Mouse (Mus musculus) layer of hippocampus, postnatal 10 days (tissue): Measurements from ENCODE around the gene Gm11020. TPM values are rescaled to one million over a fixed set of nuclear protein-coding genes. Genes with fewer than 3 reads are reported as not detected.

Experiments
- DNase-seq, 2 experiments: peaks; one replicate each; pipeline ENCODE4 v3.0.0; 2021; ENCODE audit warnings: low spot score in 2 of 2
- total RNA-seq, 2 experiments: library from RNA; stranded (reverse); gene quantifications; 2 replicates each; pipeline ENCODE4 v1.2.3; 2021

The Gm11020 gene
- total RNA-seq, 2 experiments from 2014 or later, result not detected

DNA sequence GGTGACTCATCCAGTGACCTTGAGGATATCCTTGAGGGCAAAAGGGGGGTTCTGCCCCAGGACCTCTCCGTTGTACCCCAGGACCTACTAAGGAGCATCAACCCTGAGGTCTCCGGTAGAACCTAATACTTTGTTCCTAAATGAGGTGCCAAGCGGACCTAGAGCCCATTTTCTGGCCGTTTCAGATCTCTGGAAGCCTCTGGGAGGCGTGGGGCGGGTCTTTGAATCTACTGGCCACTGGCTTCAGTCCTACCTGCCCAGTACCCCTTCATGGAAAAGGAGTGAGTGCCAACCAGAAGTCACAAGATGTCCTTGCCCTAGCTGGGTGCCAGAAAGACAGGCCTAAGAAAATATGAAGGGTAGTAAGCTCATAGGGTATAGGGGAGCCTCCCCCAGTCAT is 20.3 kb downstream of the Gm11020 start:
- no peak for DNase-seq

DNA sequence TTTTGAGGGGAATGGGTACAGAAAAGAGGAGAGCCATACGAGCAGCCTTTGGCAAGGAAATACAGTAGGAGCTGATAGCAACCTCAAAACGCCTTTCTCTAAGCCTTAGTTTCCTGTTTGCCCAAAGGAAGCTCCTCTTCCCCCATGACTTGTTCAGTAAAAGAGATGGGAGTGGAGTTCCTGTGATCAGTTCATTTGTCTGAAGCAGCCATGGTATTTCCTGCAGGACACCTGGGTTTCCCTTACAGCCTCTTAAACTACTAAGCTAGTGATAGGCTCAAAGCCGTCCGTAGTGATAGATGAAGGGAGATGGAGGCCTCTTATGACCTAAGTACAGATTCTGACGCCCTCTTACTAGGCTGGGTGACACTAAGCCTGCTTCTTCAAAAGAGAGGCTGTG is 21.1 kb downstream of the Gm11020 start:
- DNase-seq, result no peak

DNA sequence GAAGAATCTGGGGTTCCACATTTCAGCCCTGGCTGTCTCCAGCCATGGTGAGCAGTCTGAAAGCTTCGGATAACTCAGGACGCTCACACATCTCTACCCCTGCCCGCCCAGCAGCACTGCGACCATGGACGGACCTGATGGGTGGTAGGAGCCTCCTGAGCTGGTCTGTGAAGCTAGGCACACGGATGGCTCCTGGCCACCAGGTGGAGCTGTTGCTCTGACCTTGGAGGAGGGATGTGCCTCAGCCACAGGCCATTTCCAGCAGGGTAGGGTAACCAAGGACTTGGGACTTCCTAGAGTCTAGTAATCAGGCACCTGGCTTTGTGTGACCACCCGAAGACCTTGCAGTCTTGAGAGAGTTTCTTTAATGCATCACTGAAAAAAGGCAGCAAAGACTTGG is 22.6 kb downstream of the Gm11020 start:
- peak; percentile 88 to 90 for DNase-seq

DNA sequence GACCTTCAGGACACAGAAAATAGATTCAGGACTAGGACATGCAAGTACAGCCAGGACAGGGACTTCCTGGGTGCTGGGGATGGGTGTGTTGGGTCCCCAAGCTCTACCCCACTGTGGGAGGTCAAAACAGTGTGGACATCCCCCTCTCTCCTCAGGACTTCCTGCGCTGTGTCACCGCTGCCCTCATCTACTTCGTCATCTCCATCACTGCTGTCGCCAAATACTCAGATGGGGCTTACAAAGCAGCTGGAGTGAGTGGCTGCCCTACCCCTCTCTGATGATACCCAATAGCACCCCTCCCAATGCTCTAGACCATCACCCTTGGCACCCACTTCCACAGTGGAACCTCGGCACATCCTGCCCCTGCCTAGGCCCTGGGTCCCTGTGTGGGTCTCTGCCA is 23.3 kb downstream of the Gm11020 start:
- no peak for DNase-seq

DNA sequence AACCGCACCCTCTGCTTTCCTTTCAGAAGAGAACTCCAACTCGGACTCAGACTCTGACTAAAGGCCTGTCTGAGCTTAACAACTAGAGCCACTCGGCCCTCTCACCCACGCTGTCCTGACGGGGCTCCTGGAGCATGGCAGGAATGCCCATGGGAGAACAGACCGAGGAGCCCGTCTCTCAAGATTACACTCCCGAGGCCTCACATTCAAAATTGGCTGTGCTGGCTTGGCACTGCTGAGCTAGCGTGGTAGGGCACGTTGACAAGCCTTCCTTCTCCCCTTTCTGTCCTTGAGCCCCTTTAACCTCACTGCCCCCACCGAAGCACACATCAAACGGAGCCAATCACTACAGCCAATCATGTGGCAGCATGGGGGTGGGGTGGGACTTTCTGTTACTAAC is 25.3 kb downstream of the Gm11020 start:
- no peak for DNase-seq

DNA sequence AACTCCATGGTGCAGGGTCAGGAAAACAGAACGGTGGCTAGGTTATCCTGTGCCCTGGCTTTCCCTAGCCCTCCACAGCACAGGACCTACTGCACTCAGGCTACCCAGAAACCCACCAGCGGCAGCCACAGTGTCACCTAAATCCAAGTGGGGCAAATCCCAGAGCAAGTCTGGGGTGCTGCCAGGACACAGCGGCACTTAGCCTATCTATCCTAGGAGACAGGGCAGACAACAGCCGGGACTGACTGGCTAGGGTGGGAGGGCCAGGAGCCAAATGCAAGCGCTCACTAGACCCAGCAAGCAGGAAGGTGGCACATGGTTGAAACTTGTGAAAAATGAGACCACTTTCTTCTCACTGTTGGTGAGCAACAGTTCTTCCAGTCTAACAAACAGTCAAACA is 27.6 kb downstream of the Gm11020 start:
- no peak for DNase-seq

DNA sequence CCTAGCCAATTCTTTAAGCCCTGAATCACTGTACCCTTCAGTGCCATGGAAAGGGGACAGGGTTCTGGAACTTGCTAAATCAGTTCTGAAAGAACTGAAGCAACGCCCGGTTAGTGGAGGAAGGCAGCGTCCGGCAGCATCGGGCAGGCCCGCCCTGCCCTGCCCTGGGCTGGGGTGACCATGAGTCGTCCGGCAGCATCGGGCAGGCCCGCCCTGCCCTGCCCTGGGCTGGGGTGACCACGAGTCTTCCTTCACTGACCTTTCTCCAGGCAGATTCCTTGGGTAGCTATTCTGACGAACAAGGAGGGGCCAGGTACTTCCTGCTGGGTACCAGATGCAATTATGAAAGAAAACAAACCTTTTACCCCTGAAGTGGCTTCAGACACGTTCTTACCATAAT is 28.7 kb downstream of the Gm11020 start:
- DNase-seq, result no peak

DNA sequence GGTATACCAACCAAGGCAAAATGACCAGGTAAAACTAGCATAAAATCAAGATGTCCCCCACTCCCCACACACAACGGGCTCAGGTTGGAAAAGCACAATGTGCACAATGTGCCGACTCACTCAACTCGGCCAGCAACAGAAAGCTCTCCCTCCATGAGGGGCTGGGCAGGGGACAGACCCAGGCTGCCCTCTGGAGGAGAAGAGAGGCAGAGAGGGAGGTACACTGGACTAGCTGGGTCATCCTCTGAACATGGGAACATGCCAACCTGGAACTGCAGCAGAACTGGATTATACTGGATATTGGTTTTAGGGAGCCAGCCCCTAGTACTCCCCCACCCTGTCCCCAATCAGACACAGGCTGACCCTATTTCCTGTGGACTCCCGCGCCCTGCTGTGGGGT is 31.8 kb downstream of the Gm11020 start:
- DNase-seq, result no peak

DNA sequence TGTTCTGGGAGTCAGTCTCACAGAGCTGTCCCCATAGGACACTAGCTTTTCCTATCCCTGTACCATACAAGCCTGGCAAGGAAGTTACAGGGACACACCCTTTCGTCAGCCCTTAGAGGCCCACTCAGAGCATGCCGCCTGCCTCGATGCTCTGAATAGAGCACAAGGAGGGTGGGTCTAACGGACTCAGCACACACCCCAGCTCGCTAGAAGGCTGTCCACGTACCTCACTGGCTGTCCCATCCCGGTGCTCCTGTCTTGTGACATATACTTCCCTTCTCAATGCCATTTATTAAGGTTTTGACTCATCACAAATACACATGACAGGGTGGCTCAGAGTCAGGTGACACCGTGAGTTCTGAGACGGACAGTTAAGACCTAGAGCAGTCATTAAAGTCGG is 33.1 kb downstream of the Gm11020 start:
- no peak for DNase-seq

DNA sequence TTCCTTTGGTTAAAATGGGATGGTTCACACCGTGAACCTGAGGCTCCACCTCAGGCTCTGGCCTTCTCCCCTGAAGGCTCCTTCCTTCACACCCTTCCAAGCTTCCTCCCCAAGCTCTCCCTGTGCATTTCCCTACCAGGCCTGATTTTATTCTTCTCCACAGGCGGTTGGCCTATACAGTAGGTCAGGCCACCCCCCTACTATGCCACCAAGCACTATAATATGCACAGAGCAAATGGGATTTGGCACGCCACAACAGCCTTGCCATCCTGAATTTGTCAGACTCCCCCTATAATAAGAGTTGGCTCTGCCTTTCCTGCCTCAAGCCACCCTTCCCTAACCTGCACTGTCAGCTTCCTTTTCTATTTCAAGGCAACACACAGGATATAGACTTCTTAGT is 37.3 kb downstream of the Gm11020 start:
- no peak for DNase-seq

DNA sequence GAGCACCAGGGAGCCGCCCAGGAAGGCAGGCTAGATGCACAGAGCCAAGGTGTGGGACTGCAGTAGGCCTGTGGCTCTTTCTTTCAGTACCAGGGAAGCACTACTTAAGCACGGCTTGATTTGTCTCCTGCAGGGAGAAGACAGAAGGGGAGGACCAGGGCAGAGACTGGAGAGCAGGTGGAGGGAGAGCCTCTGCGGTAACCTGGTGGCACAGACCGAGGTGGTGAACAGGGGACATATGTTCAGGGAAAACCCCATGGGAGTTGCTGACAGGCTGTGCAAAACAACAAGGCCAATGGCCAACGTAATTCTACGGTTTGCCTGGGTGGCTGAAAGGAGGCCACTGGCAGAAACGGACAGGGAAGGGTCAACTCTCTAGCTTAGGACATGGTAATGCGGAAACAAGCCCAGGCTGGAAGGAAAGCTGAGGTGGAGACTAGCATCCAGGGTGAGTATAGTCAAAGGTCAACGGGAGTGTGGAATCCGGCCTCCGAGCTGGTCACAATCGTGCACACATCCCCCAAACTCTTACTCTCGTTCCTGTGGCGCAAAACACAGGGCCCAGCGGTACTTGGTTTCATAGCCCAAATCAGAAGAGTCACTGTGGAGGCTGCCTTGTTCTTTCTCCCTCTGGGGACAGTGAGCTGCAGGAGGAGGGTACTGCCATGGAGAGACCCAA is 38.5 kb downstream of the Gm11020 start:
- DNase-seq, result no peak

DNA sequence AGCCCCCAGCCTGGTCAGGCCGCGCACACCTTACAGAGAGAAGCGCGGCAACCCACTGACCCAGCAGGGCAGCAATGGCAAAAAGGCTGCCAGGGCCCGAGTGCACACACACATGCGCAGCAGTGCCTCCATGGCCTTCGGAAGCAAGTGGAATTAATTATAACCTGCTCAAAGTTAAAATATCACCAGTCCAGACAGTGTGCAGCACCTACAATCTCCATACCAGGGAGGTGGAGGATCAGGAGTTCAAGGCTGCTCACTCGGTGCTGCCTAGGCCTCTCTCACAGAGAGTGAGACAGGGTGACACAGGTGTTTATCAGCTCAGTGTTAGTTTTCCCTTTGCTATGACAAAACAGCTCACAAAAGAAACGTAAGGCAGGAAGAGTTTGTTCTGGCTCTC is 44.3 kb downstream of the Gm11020 start:
- DNase-seq, result no peak

DNA sequence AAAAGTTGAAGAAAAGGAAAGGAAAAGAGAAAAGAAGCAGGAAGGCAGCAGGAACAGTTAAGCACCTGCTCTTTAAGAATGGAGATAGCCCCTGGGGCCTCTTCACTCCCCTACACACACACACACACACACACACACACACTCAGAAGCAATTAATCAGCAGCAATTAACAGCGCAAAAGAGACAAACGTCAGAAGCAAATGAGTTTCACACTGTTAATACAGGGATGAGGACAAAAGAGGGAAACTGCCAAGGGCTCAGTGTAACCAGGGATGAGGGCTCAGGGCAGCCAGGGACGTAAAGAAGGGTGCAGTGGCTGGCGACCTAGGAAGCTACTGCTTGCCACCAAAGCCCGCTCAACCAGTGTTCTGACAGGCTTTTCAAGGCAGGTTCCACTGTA is 46.0 kb downstream of the Gm11020 start:
- no peak for DNase-seq

DNA sequence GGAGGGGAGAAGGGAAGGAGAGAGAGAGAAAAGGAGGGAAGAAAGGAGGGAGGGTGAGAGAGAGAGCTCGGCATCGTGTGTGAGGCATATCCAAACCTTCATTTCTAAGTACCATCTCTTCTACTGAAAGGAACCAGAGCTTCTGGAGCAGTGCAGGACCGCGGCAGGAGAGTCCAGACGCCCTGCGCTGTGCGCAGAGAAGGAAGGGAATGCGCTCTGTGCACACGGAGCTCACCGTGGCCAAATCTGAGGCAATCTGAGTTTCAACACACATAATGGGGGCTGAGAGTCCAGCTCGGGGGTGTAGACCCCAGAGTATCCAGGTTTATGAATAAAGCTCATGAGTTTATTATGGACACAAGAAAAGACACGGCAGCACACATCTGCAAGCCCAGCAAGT is 48.2 kb downstream of the Gm11020 start:
- no peak for DNase-seq

DNA sequence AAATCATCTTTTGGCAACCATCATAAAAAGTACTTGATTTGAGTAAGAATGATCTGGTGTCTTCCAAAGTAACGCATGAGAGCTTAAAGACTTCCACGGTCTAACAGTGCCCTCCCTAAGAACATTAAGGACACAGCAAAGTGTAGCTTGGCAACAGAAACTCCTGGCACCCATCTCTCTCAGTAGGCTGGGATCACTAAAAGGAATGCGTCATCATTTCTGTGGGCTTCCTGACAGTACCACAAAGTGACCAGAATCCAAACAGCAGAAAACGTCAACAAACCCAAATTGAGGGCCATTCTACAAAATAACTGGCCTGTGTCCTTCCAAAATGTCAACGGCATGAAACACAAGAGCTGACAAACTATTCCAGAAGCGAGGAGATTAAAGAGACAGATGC is 48.7 kb downstream of the Gm11020 start:
- no peak for DNase-seq

DNA sequence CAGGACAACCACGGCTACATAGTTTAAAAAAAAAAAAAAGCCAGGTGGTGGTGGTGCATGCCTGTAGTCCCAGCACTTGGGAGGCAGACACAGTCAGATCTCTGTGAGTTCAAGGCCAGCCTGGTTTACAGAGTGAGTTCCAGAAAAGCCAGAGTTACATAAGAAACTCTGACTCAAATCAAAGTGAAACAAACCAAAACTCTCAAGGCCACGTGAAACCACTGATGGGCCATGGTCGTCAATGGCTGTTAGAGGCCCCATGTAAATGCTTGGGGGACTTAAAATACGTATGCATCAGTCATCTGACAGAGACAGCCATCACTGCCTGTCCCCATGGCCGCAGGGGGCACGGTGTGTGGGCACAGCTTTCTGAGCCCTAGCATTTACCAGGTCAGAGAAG is 49.8 kb downstream of the Gm11020 start:
- no peak for DNase-seq

Other genes with a start within 250 kb of the Gm11020 start
- 10 to 100 TPM; 16.1 to 19.5 TPM for gene Cdh5, start 219.9 kb upstream of the Gm11020 start, total RNA-seq
- 10 to 100 TPM; 13.9 to 15.0 TPM for gene Bean1, start 151.1 kb upstream of the Gm11020 start, total RNA-seq
- gene Tk2, start 73.0 kb upstream of the Gm11020 start, total RNA-seq, result 10 to 100 TPM; 34.6 to 37.3 TPM
- 10 to 100 TPM; 10.2 to 13.8 TPM for gene Cklf, start 70.7 kb upstream of the Gm11020 start, total RNA-seq
- not detected for gene Cmtm2a, start 28.4 kb upstream of the Gm11020 start, total RNA-seq
- gene Gm45711, start 11.5 kb upstream of the Gm11020 start, total RNA-seq, result not detected
- gene Cmtm1, start 11.4 kb upstream of the Gm11020 start, total RNA-seq, result not detected
- gene Cmtm2b, start 663 bp downstream of the Gm11020 start, total RNA-seq, result not detected
- 10 to 100 TPM; 18.5 to 23.5 TPM for gene Cmtm3, start 17.8 kb downstream of the Gm11020 start, total RNA-seq
- 10 to 100 TPM; 56.2 to 60.2 TPM for gene Cmtm4, start 74.2 kb downstream of the Gm11020 start, total RNA-seq
- gene Dync1li2, start 121.5 kb downstream of the Gm11020 start, total RNA-seq, result 100 to 1,000 TPM; 231 to 241 TPM
- under 1 TPM; 0.54 to 0.96 TPM for gene Terb1, start 188.3 kb downstream of the Gm11020 start, total RNA-seq
- 10 to 100 TPM; 49.9 to 52.4 TPM for gene Nae1, start 213.1 kb downstream of the Gm11020 start, total RNA-seq
- gene Car7, start 213.1 kb downstream of the Gm11020 start, total RNA-seq, result 10 to 100 TPM; 13.5 to 18.2 TPM